Mouse (Mus musculus) gonadal fat pad, adult 2 months (tissue): Measurements from ENCODE around the gene Bmi1. TPM values are rescaled to one million over a fixed set of nuclear protein-coding genes. Genes with fewer than 3 reads are reported as not detected.
A peak's percentile ranks its signal among the peaks of the same experiment; 100 is the strongest.

Experiments used
- DNase-seq: peaks from one replicate; pipeline ENCODE4 v3.0.0-alpha.2; 2012; ENCODE audit warnings: low read depth
- polyA plus RNA-seq: library from polyadenylated mRNA; depleted of rRNA; stranded (reverse); fragments of >200 nt; gene quantifications from 2 replicates; pipeline ENCODE4 v1.2.3, GENCODE M21; 2012; rRNA removed

Gene Bmi1
- 15.7 and 20.4 TPM in 2 replicates for polyA plus RNA-seq

- DNase-seq = no peak
Observed at GRCm38 (mm10) chr2:18676936-18677491, at the start of gene Bmi1. Bmi1 (plus strand) TSS chr2:18677018.

DNA sequence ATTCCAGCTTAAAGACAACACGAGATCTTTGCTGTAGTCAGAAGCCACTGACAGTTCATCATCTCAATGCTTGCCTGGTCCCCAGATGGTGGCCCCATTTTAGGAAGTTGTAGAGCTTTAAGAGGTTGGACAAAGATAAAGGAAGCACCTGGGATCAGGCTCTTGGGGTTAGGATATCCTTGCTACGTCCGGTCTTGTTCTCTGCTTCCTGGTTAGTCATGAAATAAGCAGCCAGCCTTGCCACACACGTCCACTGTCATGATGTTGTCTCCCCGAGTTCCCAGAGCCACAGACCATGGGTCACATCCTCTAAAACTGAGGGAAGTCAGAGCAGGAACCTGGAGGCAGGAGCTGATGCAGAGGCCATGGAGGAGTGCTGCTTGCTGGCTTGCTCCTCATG, 46.3 kb upstream of the Bmi1 start:
- DNase-seq = no peak

GRCm38 (mm10) chr2:18635052-18635451, 41.8 kb upstream of the Bmi1 start:
- DNase-seq = peak; percentile 38

- no peak for DNase-seq
Observed at GRCm38 (mm10) chr2:18648563-18648962, 28.3 kb upstream of the Bmi1 start.

- no peak for DNase-seq
Observed at GRCm38 (mm10) chr2:18654821-18655220, 22.0 kb upstream of the Bmi1 start.

GRCm38 (mm10) chr2:18664003-18664402, 12.8 kb upstream of the Bmi1 start:
- no peak for DNase-seq

- no peak for DNase-seq
Observed at GRCm38 (mm10) chr2:18671041-18671440, 5.8 kb upstream of the Bmi1 start.

- DNase-seq = no peak
Observed at GRCm38 (mm10) chr2:18672133-18672765, 4.6 kb upstream of the Bmi1 start, which contains the start of gene Commd3. Commd3 (plus strand) TSS chr2:18672384.

DNA sequence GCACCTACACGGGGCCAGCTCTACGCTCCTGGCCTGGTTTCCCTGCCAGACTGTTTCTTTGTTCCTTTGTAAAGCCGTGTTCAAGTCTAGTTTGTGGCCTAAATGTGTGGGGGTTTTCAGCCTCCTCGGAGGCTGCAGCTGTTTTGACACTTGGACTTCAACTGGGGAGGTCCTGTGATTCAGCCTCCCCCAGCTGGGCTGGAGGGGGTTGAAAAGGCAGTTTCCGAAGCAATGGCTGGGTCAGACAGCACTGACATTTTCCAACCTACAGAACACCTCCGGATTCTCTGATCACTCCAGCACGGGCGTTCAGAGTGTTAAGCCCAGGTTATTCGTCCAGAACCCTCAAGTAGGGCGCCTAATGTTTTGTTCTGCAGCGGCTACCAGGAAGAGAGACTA, 4.1 kb upstream of the Bmi1 start:
- no peak for DNase-seq

- DNase-seq = no peak
Observed at GRCm38 (mm10) chr2:18673766-18674165, 3.1 kb upstream of the Bmi1 start.

GRCm38 (mm10) chr2:18674193-18674902, 2.5 kb upstream of the Bmi1 start:
- DNase-seq = no peak

DNA sequence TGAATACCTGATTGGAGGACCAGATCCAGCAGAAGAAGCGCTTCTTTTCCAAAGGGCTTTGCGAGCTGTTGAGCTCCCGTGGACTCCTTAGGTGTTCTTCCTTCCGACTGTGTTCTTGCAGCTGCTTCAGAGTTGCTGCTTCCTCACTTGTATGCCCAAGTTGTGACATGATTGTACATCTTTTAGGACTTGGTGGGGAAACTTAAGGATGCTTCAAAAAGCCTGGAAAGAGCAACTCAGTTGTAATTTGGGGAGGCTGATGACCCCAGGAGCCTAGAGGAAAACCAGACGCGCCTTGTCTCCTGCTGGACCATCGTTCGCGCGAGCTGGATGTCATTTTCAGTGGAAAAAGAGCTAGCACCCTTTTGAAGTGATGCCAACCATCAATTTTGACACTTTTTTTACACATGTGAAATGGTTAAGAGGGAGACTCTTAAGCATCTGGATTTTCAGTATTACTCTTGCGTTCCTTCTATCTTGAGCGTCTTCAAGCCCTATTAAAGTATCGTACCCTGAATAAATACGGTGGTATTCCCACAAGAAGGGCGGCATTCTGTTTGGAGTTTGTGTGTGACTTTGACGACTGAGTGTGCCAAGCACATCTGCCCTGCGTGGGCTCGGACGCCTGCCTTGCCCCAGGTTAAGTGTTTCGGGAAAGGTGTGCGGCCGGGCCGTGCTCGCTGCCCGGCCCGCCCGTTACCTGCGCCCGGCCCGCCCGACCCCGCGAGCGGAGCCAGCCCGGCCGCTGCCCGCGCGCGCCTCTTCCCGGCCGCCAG, 949 bp upstream of the Bmi1 start:
- no peak for DNase-seq

- DNase-seq = no peak
Observed at GRCm38 (mm10) chr2:18676457-18676935, 322 bp upstream of the Bmi1 start.

GRCm38 (mm10) chr2:18677631-18678471, 1.0 kb downstream of the Bmi1 start:
- DNase-seq = no peak

- no peak for DNase-seq
Observed at GRCm38 (mm10) chr2:18679701-18680100, 2.9 kb downstream of the Bmi1 start.

- no peak for DNase-seq
Observed at GRCm38 (mm10) chr2:18680501-18680900, 3.7 kb downstream of the Bmi1 start.

- no peak for DNase-seq
Observed at GRCm38 (mm10) chr2:18680961-18681360, 4.1 kb downstream of the Bmi1 start.

DNA sequence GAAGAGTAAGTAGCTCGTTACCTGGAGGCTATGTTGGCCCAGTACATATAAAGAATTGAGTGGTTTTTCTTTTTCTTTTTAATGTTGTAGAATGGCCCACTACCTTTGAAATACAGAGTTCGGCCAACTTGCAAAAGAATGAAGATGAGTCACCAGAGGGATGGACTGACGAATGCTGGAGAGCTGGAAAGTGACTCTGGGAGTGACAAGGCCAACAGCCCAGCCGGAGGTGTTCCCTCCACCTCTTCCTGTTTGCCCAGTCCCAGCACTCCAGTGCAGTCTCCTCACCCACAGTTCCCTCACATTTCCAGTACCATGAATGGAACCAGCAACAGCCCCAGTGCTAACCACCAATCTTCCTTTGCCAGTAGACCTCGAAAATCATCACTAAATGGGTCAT, 7.2 kb downstream of the Bmi1 start:
- DNase-seq = no peak

DNA sequence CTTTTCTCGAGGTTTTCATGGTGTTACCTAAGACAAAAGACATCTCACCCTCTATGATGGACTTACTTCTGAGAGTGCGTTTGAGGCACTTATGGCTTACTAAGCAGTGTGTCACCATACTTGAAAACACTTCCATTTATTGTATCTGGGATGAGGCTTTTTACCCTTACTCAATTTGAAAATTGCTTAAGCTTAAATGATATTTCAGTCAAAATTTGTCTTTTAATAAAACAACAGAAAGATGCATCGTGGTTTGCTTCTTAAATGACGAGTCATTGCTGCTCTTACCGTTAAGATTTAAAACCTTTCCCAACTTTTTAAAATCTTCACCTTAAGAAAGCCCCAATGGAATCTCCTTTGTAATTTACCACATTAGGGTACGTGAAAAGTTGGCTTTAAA, 9.6 kb downstream of the Bmi1 start:
- DNase-seq = no peak

DNA sequence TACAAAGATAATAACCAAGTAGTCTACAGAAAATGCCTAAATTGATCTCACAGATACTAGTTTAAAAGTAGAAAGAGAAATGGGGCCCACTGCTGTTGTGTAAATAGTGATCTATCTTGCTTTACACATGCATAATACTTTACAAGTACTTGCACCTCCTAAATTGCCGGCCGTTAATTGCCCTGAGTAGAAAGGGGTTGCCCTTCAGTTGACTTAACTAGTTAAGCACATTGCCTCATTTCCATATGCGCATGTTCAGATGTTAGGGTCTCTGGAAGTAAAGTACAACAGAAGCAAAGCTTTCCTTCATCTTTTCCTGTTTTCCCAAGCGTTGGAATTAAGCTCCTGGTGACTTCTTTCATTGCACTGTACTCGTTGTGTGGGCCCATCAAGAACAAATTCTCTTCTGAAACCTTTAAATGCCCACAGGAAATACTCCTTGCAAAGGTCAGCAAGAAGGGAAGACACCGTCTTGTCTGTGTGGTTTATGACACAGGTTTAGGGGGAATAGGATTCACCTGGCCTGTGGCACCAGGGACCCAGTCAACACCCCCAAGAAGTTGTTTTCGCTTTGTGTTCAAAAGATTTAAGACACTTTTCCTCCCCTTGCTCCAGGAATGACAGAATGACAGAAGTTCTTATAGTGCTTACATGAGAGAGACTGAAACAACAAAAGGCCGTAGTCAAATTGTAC, 10.2 kb downstream of the Bmi1 start:
- no peak for DNase-seq
